Mouse (Mus musculus): ENCODE results near the gene Tmprss9.
A peak's percentile ranks its signal among the peaks of the same experiment; 100 is the strongest.

Gene Tmprss9

GRCm38 (mm10) chr10:80936810-80937164 is 65.1 kb downstream of the Tmprss9 start:
- no peak for DNase-seq (ENCODE audit: extremely low spot score)

DNA sequence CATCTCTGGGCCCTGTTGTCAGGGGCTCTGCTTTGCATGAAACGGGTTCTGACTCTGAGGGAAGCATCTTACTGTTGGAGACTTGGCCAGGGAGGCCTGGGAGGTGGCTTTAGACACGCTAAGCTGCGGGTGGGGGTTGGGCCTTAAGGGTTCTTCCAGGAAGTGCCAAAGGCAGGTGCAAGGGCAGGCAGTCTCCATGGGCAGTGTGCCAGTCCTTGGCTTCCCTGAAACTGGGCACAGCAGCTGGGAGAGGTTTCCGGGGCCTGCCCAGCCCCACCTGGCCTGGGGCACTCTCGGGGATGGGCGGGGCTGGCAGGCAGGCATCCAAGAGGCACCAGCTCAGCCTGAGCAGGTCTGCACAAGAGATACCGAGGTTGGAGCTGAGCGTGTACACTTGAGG is 66.0 kb downstream of the Tmprss9 start:
- DNase-seq (ENCODE audit: extremely low spot score): no peak

- peak; percentile 67 for DNase-seq (ENCODE audit: extremely low spot score)
Measured at GRCm38 (mm10) chr10:80938831-80939550, 67.3 kb downstream of the Tmprss9 start.

- DNase-seq (ENCODE audit: extremely low spot score): peak; percentile 76
Measured at GRCm38 (mm10) chr10:80939671-80940070, 68.0 kb downstream of the Tmprss9 start.

DNA sequence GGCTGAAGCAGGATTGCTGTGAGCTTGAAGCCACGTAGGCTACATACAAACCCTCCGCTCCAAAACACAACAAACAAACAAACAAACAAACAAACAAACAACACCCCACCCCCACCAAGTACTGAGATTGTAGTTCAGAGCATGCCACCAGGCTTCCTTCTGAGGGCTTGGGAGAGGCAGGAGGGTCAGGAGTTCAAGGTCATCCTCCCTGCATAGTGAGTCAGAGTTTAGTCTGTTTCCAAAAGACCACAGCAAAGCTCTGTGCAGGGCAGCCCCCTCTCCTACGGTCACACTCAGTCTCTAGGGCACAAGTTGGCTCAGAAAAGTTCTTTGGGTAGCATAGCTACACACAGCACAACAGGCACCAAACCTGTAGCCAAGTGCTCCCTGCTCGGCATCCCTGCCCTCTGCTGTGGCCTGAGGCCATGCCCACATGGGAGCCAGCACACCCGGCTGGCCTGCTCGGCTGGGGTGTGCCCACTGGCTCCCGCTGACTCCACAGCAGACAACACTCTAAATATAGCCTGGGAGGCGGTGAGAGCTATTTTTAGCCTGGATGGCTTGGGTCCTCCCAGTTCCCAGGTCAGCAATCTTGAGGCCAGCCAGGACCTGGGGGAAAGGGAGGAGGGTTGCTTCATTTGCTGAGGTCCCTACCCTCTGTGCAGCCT is 68.8 kb downstream of the Tmprss9 start:
- DNase-seq (ENCODE audit: extremely low spot score): no peak

DNA sequence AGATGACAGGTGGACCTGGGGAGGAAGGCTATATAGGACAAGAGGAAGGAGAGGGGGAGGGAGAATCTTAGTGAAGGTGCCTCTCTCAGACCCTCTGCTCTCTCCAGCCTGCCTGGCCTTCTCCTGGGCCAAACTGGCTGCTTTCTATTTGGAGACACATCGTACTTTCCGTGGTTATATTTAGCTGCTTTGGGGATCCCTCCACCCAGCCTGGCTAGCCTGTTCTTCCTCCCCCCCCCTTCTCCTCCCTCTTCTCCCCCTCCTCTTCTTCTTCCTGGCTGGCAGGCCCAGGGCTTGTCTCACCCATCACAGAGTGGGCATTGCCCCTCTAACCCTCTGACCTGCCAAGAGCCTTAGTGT is 69.3 kb downstream of the Tmprss9 start:
- DNase-seq (ENCODE audit: extremely low spot score): no peak

DNA sequence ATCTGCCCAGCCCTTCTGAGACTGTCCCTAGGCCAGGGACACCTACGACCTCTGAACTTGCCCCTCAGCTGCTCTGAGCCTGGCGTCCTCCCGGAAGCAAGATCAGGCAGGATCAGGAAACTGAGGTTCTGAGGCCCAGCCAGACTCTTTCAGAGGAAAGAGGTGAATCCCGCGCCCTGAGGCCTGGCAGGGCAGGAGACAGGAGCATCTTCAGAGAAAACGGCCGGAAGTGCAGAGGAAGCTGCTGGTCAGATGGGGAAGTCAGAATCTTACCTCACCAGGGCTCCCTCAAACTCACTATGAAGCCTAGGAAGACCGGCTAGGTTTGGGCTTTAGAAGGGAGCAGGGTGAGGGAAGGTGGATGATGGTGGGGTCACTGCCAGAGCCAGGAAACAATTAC is 71.3 kb downstream of the Tmprss9 start:
- DNase-seq (ENCODE audit: extremely low spot score): no peak

- no peak for DNase-seq (ENCODE audit: extremely low spot score)
Measured at GRCm38 (mm10) chr10:80943701-80944100, 72.1 kb downstream of the Tmprss9 start.

DNA sequence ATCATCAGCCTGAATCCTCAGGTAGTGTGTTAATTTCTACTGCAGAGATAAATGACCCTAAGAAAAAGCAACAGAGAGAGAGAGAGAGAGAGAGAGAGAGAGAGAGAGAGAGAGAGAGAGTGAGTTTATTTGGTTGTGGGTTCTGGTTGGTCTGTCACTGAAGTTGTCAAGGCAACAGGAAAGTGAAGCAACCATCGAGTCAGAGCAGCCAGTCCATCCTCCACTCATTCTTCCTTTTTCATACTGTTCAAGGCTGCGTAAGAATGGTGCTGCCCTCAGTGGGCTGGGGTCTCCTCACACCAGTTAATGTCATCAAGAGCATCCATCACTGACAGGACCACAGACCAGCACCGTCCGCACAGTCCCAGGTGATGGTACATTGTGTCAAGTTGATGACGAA is 72.6 kb downstream of the Tmprss9 start:
- DNase-seq (ENCODE audit: extremely low spot score): no peak

GRCm38 (mm10) chr10:80946684-80947437 is 75.2 kb downstream of the Tmprss9 start:
- no peak for DNase-seq (ENCODE audit: extremely low spot score)

DNA sequence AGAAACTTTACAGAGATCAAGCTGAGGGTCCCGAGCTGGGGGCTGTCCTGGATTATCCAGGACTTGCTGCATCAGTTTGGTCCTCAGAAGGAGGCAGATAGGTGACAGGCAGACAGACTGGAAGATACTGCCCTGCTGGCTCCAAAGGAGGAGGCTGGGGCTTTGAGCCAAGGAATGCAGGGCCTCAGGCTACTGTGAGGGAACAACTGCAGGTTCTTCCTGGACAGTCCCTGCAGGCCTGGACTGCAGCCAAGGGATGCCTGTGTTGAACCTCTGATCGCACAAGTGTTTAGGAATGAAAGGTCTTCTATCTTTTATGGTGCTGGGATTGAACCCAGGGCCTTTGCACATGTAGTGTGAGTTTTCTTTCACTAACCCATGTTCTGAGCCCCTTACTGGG is 76.2 kb downstream of the Tmprss9 start:
- no peak for DNase-seq (ENCODE audit: extremely low spot score)

DNA sequence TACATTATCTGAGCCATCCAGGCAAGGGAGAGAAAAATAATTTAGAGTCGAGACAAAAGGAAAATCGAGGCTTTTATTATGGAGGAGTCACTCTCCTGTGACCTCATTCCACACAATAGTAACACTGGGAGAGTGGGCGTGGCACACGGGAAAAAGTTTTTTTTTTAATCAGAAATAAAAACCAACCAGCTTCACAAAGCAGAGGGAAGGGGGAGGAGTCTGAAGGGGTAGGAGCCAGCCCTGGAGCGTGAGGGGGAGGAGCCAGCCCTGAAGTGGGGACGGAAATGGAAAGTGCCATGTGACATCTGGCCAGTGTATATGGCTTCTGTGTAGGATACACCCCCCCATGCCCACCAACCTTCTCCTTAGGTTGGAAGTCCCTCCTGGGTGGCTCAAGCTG is 76.9 kb downstream of the Tmprss9 start:
- DNase-seq (ENCODE audit: extremely low spot score): no peak

DNA sequence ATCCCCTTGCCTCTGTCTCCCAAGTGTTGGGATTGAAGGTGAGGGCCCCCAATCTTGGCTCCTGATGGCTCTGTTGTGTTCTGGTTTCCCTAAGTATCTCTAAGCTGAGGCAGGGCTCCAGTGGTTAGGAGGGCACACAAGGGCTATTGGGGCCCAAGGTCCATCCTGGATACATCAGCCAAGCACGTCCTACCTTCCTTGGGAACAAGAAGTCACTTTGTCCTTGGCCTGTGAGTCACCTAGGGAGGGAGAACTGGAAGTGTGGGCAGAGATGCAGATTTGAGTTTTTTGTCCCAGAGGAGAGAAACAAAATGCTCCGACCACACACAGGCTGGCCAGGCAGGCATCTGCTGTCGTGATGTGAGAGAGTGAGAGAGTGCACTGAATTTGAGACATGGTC is 77.4 kb downstream of the Tmprss9 start:
- no peak for DNase-seq (ENCODE audit: extremely low spot score)

All from embryo, embryonic 9.5 days (tissue).